Mouse (Mus musculus): ENCODE results near the gene Rptor.

DNA sequence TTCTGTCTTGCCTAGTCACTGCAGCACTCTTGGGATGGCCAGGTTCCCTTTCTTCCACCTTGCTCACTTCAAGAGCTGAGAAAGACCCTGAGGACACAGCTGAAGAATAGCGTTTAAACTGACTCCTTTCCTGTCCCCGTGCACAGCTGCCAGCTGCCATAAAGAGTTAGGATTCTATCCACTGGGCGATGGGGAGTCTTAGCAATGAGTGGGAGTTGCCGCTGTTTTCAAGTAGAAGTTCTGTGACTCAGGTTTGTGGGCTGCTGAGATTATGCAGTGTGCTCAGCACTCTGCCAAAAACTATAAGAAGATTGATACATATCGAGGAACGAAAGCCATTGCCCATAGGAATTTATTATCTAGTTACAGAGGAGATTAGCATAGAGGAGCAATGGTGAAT lies 192.0 kb downstream of the Rptor start:
- no peak for TF ChIP-seq CTCF (IDR thresholded peaks at IDR 0.05; ENCODE audit: low read depth, low read length)
- TF ChIP-seq POLR2A (IDR thresholded peaks at IDR 0.05; ENCODE audit: extremely low read depth, insufficient read depth, low read length) = no peak

All from liver, adult 2 months (tissue).